Mouse (Mus musculus) midbrain, embryonic 10.5 days (tissue): Measurements from ENCODE around the gene Slc41a3. TPM values are rescaled to one million over a fixed set of nuclear protein-coding genes. Genes with fewer than 3 reads are reported as not detected.

Experiments used
- DNase-seq: peaks from one replicate; pipeline ENCODE4 v3.0.0-alpha.2; 2017; ENCODE audit warnings: low spot score
- H3K27ac ChIP-seq: fragments of 300-500 bp; sonication (generic); replicated peaks from 2 replicates; pipeline ENCODE4 v1.5.1; 2016; ENCODE audit warnings: mild to moderate bottlenecking
- H3K27me3 ChIP-seq: fragments of 300-500 bp; sonication (generic); 2 replicates; pipeline ENCODE4 v1.6.1; 2016; ENCODE audit warnings: low read depth, mild to moderate bottlenecking; ENCODE audit not compliant: poor library complexity, severe bottlenecking
- H3K36me3 ChIP-seq: fragments of 300-500 bp; sonication (generic); 2 replicates; pipeline ENCODE4 v1.6.1; 2016; ENCODE audit warnings: mild to moderate bottlenecking, moderate library complexity
- H3K4me1 ChIP-seq: fragments of 300-500 bp; sonication (generic); 2 replicates; pipeline ENCODE4 v1.6.1; 2016
- H3K4me3 ChIP-seq: fragments of 300-500 bp; sonication (generic); 2 replicates; pipeline ENCODE4 v1.5.1; 2016; ENCODE audit warnings: mild to moderate bottlenecking, moderate library complexity
- H3K9me3 ChIP-seq: fragments of 300-500 bp; sonication (generic); replicated peaks from 2 replicates; pipeline ENCODE4 v1.6.1; 2016; ENCODE audit warnings: mild to moderate bottlenecking
- WGBS: fragments of 180-500 bp; shearing (Covaris S2); methylation state at CpG from one replicate; pipeline ENCODE4 v1.1.7; 2016; 5-methylcytosine and 5-hydroxymethylcytosine counted together
- polyA plus RNA-seq: library from polyadenylated mRNA; unstranded; fragments of >200 nt; fragmentation: Nextera tagmentation; extraction: Ambion mirVana; gene quantifications from 2 replicates; pipeline ENCODE4 v1.2.1, GENCODE M21; 2016

The Slc41a3 gene
- polyA plus RNA-seq, 1 experiment from 2014 or later = 2.2 TPM

DNA sequence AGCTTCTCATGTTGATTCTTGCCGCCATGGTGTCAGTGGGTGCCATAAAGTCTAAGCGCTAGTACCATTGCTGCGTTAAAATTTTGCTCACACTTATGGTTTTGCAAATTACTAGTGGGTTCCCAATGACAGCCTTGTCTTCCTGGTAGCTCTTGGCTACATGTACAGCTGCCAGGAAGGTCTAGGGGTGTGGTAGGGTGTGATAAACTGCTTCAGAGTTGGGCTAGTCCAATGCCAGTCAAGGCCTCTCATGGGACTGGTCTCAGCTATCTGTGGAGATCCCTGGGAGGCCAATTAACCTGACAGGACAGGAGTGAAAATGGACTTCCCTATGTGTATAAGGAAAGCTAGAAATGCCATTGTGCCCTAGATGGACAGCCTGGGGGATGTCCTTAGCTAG, 2.2 kb upstream of the Slc41a3 start:
- H3K36me3 ChIP-seq = no peaks in the 10 kb centered on the region
- H3K9me3 ChIP-seq = no peaks in the 10 kb centered on the region
- peaks cover 22% of the 10 kb centered on the region for H3K27me3 ChIP-seq
- H3K27ac ChIP-seq = no peak overlapping the region
- no peak for DNase-seq
- no peak overlapping the region for H3K4me3 ChIP-seq
- 94% methylated on average over 3 of the region's 3 CpGs for WGBS
- peaks cover 23% of the 10 kb centered on the region for H3K4me1 ChIP-seq

DNA sequence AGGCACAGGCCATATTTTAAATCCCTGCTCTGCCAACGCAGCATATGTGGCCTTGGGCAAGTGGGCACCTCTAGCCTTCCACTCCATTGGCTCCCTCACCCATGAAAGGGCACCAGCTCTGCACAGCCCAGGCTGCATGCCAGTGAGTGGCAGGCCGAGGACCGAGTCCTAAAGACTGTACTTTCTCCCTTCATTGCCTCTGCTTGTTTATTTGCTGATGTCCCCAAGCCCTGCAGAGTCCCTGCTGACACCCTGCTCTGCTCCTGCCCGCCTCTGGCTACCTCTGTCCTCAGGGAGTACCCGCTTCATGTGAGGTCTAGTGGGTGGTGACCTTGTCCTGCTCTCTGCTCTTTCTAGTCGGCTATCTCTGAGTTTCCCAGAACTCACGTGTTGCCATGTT, 1.4 kb upstream of the Slc41a3 start:
- DNase-seq = no peak
- peaks cover 22% of the 10 kb centered on the region for H3K27me3 ChIP-seq
- H3K4me1 ChIP-seq = peaks cover 23% of the 10 kb centered on the region
- no peaks in the 10 kb centered on the region for H3K9me3 ChIP-seq
- no peak overlapping the region for H3K4me3 ChIP-seq
- WGBS = 68% methylated on average over 7 of the region's 7 CpGs
- H3K36me3 ChIP-seq = no peaks in the 10 kb centered on the region
- H3K27ac ChIP-seq = no peak overlapping the region

DNA sequence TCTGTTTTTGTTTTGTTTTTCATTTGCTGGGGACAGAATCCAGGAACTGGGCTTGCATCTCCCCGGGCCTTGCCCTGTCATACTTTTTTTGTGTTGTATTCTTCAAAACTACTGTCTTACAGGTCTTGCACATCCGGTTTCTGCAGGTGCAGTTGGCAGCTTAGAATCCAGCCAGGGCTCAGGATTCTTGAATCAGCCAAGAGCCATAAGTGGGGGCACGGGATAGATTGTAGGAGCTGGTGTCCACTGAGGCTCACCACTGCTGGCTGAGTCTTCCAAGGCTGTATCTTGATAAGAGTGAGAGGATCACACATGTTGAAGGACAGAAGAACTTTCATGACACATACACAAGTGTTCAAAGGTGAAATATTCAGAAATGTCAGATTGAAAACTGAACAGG, 395 bp upstream of the Slc41a3 start:
- Histone ChIP-seq H3K36me3 (no peaks in the 10 kb centered on the region), H3K27ac (no peak overlapping the region), H3K4me1 (peaks cover 23% of the 10 kb centered on the region), H3K27me3 (peaks cover 22% of the 10 kb centered on the region), H3K4me3 (peak overlapping the region; percentile 69), H3K9me3 (no peaks in the 10 kb centered on the region)
- WGBS = 66% methylated on average over 3 of the region's 3 CpGs
- DNase-seq = no peak

- Histone ChIP-seq H3K27me3 (peaks cover 22% of the 10 kb centered on the region), H3K36me3 (no peaks in the 10 kb centered on the region), H3K4me1 (peaks cover 23% of the 10 kb centered on the region), H3K9me3 (no peaks in the 10 kb centered on the region), H3K4me3 (peak overlapping the region; percentile 69), H3K27ac (peak overlapping the region; percentile 85)
- no peak for DNase-seq
- 23% methylated on average over 5 of the region's 5 CpGs for WGBS
Measured at GRCm38 (mm10) chr6:90605298-90605665, 757 bp downstream of the Slc41a3 start.

DNA sequence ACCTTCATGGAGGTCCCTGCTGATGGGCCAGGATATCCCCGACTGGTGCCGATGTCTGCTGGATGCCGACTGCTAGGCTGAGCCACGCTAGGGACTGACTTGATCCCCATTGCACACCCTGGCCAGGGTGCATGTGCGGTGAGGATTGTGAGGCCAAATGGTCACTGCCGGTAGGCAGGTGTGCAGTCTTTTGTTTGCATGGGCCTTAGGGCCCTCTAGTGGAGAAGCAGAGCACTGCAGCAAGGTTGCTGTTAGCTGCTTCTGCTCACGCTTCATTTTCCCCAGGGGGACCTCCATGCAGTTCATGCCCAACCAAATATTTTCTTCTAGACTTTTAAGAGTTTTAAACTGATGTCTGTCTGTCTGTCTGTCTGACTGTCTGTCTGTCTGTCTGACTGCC, 2.0 kb downstream of the Slc41a3 start:
- Histone ChIP-seq H3K9me3 (no peaks in the 10 kb centered on the region), H3K27ac (no peak overlapping the region), H3K4me3 (peak overlapping the region; percentile 14; the same call in 1 of the 2 replicates), H3K36me3 (no peaks in the 10 kb centered on the region), H3K4me1 (peaks cover 23% of the 10 kb centered on the region), H3K27me3 (peaks cover 22% of the 10 kb centered on the region)
- DNase-seq = peak; percentile 73
- WGBS = 24% methylated on average over 7 of the region's 7 CpGs

DNA sequence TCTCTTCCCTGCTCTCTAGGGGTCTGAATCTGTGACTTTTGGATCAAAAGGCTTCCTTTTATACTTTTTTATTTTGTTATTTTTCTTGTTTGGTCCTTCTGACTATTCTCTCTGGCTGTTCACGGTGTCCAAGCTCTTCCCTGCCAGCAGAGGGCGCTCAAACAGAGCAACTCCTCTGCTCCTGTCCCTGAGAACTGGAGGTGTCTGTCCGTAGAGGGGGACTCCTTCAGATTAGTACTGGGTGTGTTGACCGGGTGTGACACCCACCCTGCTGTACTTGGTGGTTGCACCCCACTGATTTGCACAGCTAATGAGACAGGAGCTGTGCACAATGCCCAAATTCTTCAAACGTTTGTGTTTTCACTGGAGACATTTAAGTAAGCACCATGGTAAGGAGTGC, 2.7 kb downstream of the Slc41a3 start:
- DNase-seq = peak; percentile 65
- Histone ChIP-seq H3K4me1 (peaks cover 27% of the 10 kb centered on the region), H3K36me3 (no peaks in the 10 kb centered on the region), H3K4me3 (no peak overlapping the region), H3K9me3 (no peaks in the 10 kb centered on the region), H3K27me3 (peaks cover 22% of the 10 kb centered on the region), H3K27ac (no peak overlapping the region)
- 21% methylated on average over 5 of the region's 5 CpGs for WGBS

GRCm38 (mm10) chr6:90608186-90608585, 3.7 kb downstream of the Slc41a3 start:
- peaks cover 18% of the 10 kb centered on the region for H3K27me3 ChIP-seq
- peaks cover 27% of the 10 kb centered on the region for H3K4me1 ChIP-seq
- 67% methylated on average over 6 of the region's 6 CpGs for WGBS
- DNase-seq = no peak
- no peak overlapping the region for H3K27ac ChIP-seq
- H3K9me3 ChIP-seq = no peaks in the 10 kb centered on the region
- H3K36me3 ChIP-seq = no peaks in the 10 kb centered on the region
- no peak overlapping the region for H3K4me3 ChIP-seq

DNA sequence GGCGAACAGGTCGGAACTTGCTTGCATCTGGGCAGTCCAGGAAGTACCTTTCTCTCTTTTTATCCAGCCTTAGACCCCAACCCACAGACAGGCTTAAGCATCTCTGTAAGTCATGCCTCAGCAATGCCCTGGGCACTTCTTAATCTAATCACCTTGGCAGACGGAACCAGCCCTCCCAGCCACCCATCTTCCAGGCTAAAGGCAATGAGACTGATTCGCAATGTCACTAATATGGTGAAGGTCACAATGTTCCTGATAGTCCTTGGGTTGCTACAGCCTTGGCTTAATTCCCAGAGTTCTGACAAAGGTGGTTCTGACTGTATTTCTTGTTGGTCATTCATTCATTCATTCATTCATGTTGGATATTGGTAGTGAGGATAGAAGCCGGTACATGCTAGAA, 5.7 kb downstream of the Slc41a3 start:
- H3K36me3 ChIP-seq = no peaks in the 10 kb centered on the region
- 90% methylated on average over 5 of the region's 5 CpGs for WGBS
- peaks cover 13% of the 10 kb centered on the region for H3K27me3 ChIP-seq
- H3K4me1 ChIP-seq = peaks cover 15% of the 10 kb centered on the region
- H3K9me3 ChIP-seq = no peaks in the 10 kb centered on the region
- no peak overlapping the region for H3K4me3 ChIP-seq
- H3K27ac ChIP-seq = no peak overlapping the region
- no peak for DNase-seq

DNA sequence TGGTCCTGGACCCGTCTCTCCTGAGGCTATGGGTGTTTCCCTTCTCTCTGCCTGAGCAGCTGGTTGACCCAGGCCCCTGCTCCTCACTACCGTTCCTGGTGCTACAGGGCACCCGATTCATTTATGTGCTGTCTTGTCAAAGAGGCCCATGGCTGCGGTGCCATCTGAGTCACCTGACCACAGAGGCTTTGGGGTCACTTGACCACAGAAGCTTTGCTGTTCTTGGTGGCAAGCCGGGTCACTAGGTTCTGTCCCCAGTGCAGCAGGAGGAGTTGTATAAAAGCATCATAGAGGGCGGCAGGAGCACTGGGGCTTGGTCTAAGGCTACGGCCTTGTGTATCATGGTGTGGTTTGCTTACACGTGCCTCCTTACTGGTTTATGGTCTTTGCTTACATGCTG, 8.8 kb downstream of the Slc41a3 start:
- Histone ChIP-seq H3K4me1 (peaks cover 4% of the 10 kb centered on the region), H3K27ac (no peak overlapping the region), H3K4me3 (no peak overlapping the region), H3K36me3 (no peaks in the 10 kb centered on the region), H3K9me3 (no peaks in the 10 kb centered on the region), H3K27me3 (no peaks in the 10 kb centered on the region)
- WGBS = 84% methylated on average over 8 of the region's 8 CpGs
- DNase-seq = no peak

- peaks cover 9% of the 10 kb centered on the region for H3K4me1 ChIP-seq
Measured at GRCm38 (mm10) chr6:90615362-90615761, 10.8 kb downstream of the Slc41a3 start.

DNA sequence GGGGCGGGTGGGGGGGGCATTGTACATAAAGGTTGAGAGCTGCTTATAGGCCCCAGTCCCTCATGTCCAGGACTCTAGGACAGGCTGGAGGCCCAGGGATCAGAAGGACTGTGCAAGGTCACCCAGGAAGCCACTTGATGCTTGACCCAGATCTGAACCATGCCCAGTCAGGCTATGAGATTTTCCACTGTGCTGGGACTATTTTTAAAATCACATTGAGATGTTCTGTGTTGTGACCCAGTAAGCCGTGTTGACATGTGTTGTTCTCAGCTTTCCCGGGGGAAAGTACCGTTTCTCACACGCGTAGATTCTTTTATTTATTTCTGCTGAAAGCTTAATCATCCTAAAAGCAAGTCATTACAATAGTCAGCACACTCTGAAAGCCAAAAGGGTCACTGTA, 11.5 kb downstream of the Slc41a3 start:
- Histone ChIP-seq H3K9me3 (no peaks in the 10 kb centered on the region), H3K4me3 (no peak overlapping the region), H3K4me1 (peaks cover 15% of the 10 kb centered on the region), H3K27ac (no peak overlapping the region), H3K36me3 (no peaks in the 10 kb centered on the region), H3K27me3 (no peaks in the 10 kb centered on the region)
- DNase-seq = no peak
- 92% methylated on average over 6 of the region's 6 CpGs for WGBS

More at GRCm38 (mm10) chr6:90615362-90615761, 10.8 kb downstream of the Slc41a3 start:
- Histone ChIP-seq H3K4me3 (no peak overlapping the region), H3K27ac (no peak overlapping the region), H3K9me3 (no peaks in the 10 kb centered on the region), H3K27me3 (no peaks in the 10 kb centered on the region), H3K36me3 (no peaks in the 10 kb centered on the region)
- 85% methylated on average over 7 of the region's 7 CpGs for WGBS
- no peak for DNase-seq

- Histone ChIP-seq H3K27ac (no peak overlapping the region), H3K9me3 (no peaks in the 10 kb centered on the region), H3K27me3 (no peaks in the 10 kb centered on the region), H3K36me3 (no peaks in the 10 kb centered on the region), H3K4me1 (peaks cover 20% of the 10 kb centered on the region), H3K4me3 (no peak overlapping the region)
- no peak for DNase-seq
- WGBS = 91% methylated on average over 6 of the region's 6 CpGs
Measured at GRCm38 (mm10) chr6:90616481-90616880, 12.0 kb downstream of the Slc41a3 start.

GRCm38 (mm10) chr6:90618274-90618673, 13.7 kb downstream of the Slc41a3 start:
- 80% methylated on average over 4 of the region's 4 CpGs for WGBS
- H3K27ac ChIP-seq = no peak overlapping the region; the same call in 1 of the 2 replicates

More at GRCm38 (mm10) chr6:90618274-90618673, 13.7 kb downstream of the Slc41a3 start:
- H3K36me3 ChIP-seq = no peaks in the 10 kb centered on the region
- peaks cover 33% of the 10 kb centered on the region for H3K4me1 ChIP-seq
- H3K4me3 ChIP-seq = no peak overlapping the region
- DNase-seq = no peak
- H3K9me3 ChIP-seq = no peaks in the 10 kb centered on the region
- H3K27me3 ChIP-seq = no peaks in the 10 kb centered on the region
